Mouse (Mus musculus): ENCODE measurements at regions not wholly inside any gene's neighbourhood (a gene's known extent, or its start where the extent isn't known, plus 50 kb on each side); places are given as distances from the start of the nearest gene placed in this dataset.
"Not testable (repeated sequence)": the region's sequence is repeated elsewhere in the genome, so short reads cannot be mapped to it uniquely, and the experiment has no call there.

- H3K4me1 ChIP-seq (replicated peaks; ENCODE audit: insufficient read depth, low read length), result no peaks in the 10 kb centered on the region
- no peak overlapping the region for H3K27ac ChIP-seq
- ATAC-seq (replicated peaks; ENCODE audit: low FRiP score, low read depth) (no peak), DNase-seq (ENCODE audit: low spot score) (no peak)
- H3K36me3 ChIP-seq (ENCODE audit: insufficient read depth, low read length), result no peaks in the 10 kb centered on the region
- WGBS, result 77% methylated on average over 7 of the region's 7 CpGs
- no peak for TF ChIP-seq CTCF (IDR thresholded peaks at IDR 0.05; ENCODE audit: low read depth)
- H3K9me3 ChIP-seq (replicated peaks; ENCODE audit: low read length), result no peaks in the 10 kb centered on the region
- no peak overlapping the region for H3K9ac ChIP-seq (ENCODE audit: low read depth, low read length)
- no peaks in the 10 kb centered on the region for H3K27me3 ChIP-seq (ENCODE audit: insufficient read depth, low read length)
- no peak overlapping the region for H3K4me2 ChIP-seq (ENCODE audit: low read length)
- no peak overlapping the region for H3K4me3 ChIP-seq (replicated peaks; ENCODE audit: low read depth, low read length)
These were observed 77.4 kb upstream of the Adgrl2 start for GRCm38 (mm10) chr3:149067758-149068157.

- H3K4me1 ChIP-seq (replicated peaks; ENCODE audit: insufficient read depth, low read length), result no peaks in the 10 kb centered on the region
- ATAC-seq (replicated peaks; ENCODE audit: low FRiP score, low read depth) (no peak), DNase-seq (ENCODE audit: low spot score) (no peak)
- H3K27me3 ChIP-seq (ENCODE audit: insufficient read depth, low read length), result no peaks in the 10 kb centered on the region
- H3K9ac ChIP-seq (ENCODE audit: low read depth, low read length), result no peak overlapping the region
- WGBS, result 24% methylated on average over 12 of the region's 12 CpGs
- no peak overlapping the region for H3K4me2 ChIP-seq (ENCODE audit: low read length)
- no peaks in the 10 kb centered on the region for H3K9me3 ChIP-seq (replicated peaks; ENCODE audit: low read length)
- H3K27ac ChIP-seq, result no peak overlapping the region
- no peaks in the 10 kb centered on the region for H3K36me3 ChIP-seq (ENCODE audit: insufficient read depth, low read length)
- no peak for TF ChIP-seq CTCF (IDR thresholded peaks at IDR 0.05; ENCODE audit: low read depth)
- H3K4me3 ChIP-seq (replicated peaks; ENCODE audit: low read depth, low read length), result no peak overlapping the region
These were observed 64.7 kb upstream of the Adgrl2 start for GRCm38 (mm10) chr3:149055077-149055476.

GRCm38 (mm10) chr3:149052295-149052902 is 62.0 kb upstream of the Adgrl2 start:
- H3K9ac ChIP-seq (ENCODE audit: low read depth, low read length); H3K27me3 ChIP-seq (ENCODE audit: insufficient read depth, low read length): not testable (repeated sequence)

GRCm38 (mm10) chr3:149045343-149045742 is 55.0 kb upstream of the Adgrl2 start:
- DNase-seq (ENCODE audit: low spot score), result no peak
- Histone ChIP-seq H3K4me3 (replicated peaks; ENCODE audit: low read depth, low read length) (no peak overlapping the region), H3K27ac (no peak overlapping the region), H3K27me3 (ENCODE audit: insufficient read depth, low read length) (no peaks in the 10 kb centered on the region), H3K9ac (ENCODE audit: low read depth, low read length) (no peak overlapping the region), H3K4me1 (replicated peaks; ENCODE audit: insufficient read depth, low read length) (no peaks in the 10 kb centered on the region), H3K36me3 (ENCODE audit: insufficient read depth, low read length) (no peaks in the 10 kb centered on the region), H3K9me3 (replicated peaks; ENCODE audit: low read length) (no peaks in the 10 kb centered on the region), H3K4me2 (ENCODE audit: low read length) (no peak overlapping the region)
- no peak for ATAC-seq (replicated peaks; ENCODE audit: low FRiP score, low read depth)
- 83% methylated on average over 5 of the region's 5 CpGs for WGBS
- TF ChIP-seq CTCF (IDR thresholded peaks at IDR 0.05; ENCODE audit: low read depth), result no peak

More at GRCm38 (mm10) chr3:149052295-149052902, 62.0 kb upstream of the Adgrl2 start:
- not testable (repeated sequence) for H3K4me1 ChIP-seq (replicated peaks; ENCODE audit: insufficient read depth, low read length); H3K4me3 ChIP-seq (replicated peaks; ENCODE audit: low read depth, low read length); DNase-seq (ENCODE audit: low spot score); H3K4me2 ChIP-seq (ENCODE audit: low read length); ATAC-seq (replicated peaks; ENCODE audit: low FRiP score, low read depth); H3K36me3 ChIP-seq (ENCODE audit: insufficient read depth, low read length); H3K9me3 ChIP-seq (replicated peaks; ENCODE audit: low read length); H3K27ac ChIP-seq
- 97% methylated on average over 1 of the region's 1 CpGs for WGBS

- Histone ChIP-seq H3K27me3 (ENCODE audit: insufficient read depth, low read length) (no peaks in the 10 kb centered on the region), H3K27ac (no peak overlapping the region), H3K4me1 (replicated peaks; ENCODE audit: insufficient read depth, low read length) (no peaks in the 10 kb centered on the region), H3K36me3 (ENCODE audit: insufficient read depth, low read length) (no peaks in the 10 kb centered on the region), H3K4me3 (replicated peaks; ENCODE audit: low read depth, low read length) (no peak overlapping the region), H3K4me2 (ENCODE audit: low read length) (no peak overlapping the region), H3K9ac (ENCODE audit: low read depth, low read length) (no peak overlapping the region), H3K9me3 (replicated peaks; ENCODE audit: low read length) (no peaks in the 10 kb centered on the region)
- DNase-seq (ENCODE audit: low spot score) (no peak), ATAC-seq (replicated peaks; ENCODE audit: low FRiP score, low read depth) (no peak)
- TF ChIP-seq CTCF (IDR thresholded peaks at IDR 0.05; ENCODE audit: low read depth), result no peak
- 93% methylated on average over 4 of the region's 4 CpGs for WGBS
These were observed 53.5 kb upstream of the Adgrl2 start for GRCm38 (mm10) chr3:149043901-149044300.

- H3K4me3 ChIP-seq (replicated peaks; ENCODE audit: low read depth, low read length), result no peak overlapping the region
- no peaks in the 10 kb centered on the region for H3K27me3 ChIP-seq (ENCODE audit: insufficient read depth, low read length)
- no peak overlapping the region for H3K27ac ChIP-seq
- H3K36me3 ChIP-seq (ENCODE audit: insufficient read depth, low read length), result no peaks in the 10 kb centered on the region
- DNase-seq (ENCODE audit: low spot score), result no peak
- no peak for ATAC-seq (replicated peaks; ENCODE audit: low FRiP score, low read depth)
- no peaks in the 10 kb centered on the region for H3K9me3 ChIP-seq (replicated peaks; ENCODE audit: low read length)
- no peak for TF ChIP-seq CTCF (IDR thresholded peaks at IDR 0.05; ENCODE audit: low read depth)
- no peak overlapping the region for H3K4me2 ChIP-seq (ENCODE audit: low read length)
- no peaks in the 10 kb centered on the region for H3K4me1 ChIP-seq (replicated peaks; ENCODE audit: insufficient read depth, low read length)
- WGBS, result 42% methylated on average over 9 of the region's 9 CpGs
- no peak overlapping the region for H3K9ac ChIP-seq (ENCODE audit: low read depth, low read length)
These were observed 52.2 kb upstream of the Adgrl2 start for GRCm38 (mm10) chr3:149042527-149042926.

- Histone ChIP-seq H3K36me3 (ENCODE audit: insufficient read depth, low read length) (no peaks in the 10 kb centered on the region), H3K27me3 (ENCODE audit: insufficient read depth, low read length) (no peaks in the 10 kb centered on the region), H3K4me3 (replicated peaks; ENCODE audit: low read depth, low read length) (no peak overlapping the region), H3K27ac (no peak overlapping the region), H3K9ac (ENCODE audit: low read depth, low read length) (no peak overlapping the region), H3K4me2 (ENCODE audit: low read length) (no peak overlapping the region), H3K9me3 (replicated peaks; ENCODE audit: low read length) (no peaks in the 10 kb centered on the region), H3K4me1 (replicated peaks; ENCODE audit: insufficient read depth, low read length) (no peaks in the 10 kb centered on the region)
- DNase-seq (ENCODE audit: low spot score), result no peak
- WGBS, result 60% methylated on average over 3 of the region's 3 CpGs
- TF ChIP-seq CTCF (IDR thresholded peaks at IDR 0.05; ENCODE audit: low read depth), result no peak
- ATAC-seq (replicated peaks; ENCODE audit: low FRiP score, low read depth), result no peak
These were observed 50.8 kb upstream of the Adgrl2 start for GRCm38 (mm10) chr3:149041188-149041587.

All from kidney, postnatal 0 days (tissue).